Mouse (Mus musculus) hindbrain, embryonic 16.5 days (tissue): Measurements from ENCODE around the gene Tro. TPM values are rescaled to one million over a fixed set of nuclear protein-coding genes. Genes with fewer than 3 reads are reported as not detected.

ENCODE experiments used
- polyA plus RNA-seq: library from polyadenylated mRNA; unstranded; fragments of >200 nt; fragmentation: Nextera tagmentation; extraction: Ambion mirVana; gene quantifications from 2 replicates; pipeline ENCODE4 v1.2.1, GENCODE M21; 2015

The Tro gene
- polyA plus RNA-seq, 1 experiment from 2014 or later: 73.6 TPM

Other genes with a start within 250 kb of the Tro start
- gene Tmem29, start 198.4 kb downstream of the Tro start, polyA plus RNA-seq: 74.6 and 78.2 TPM in 2 replicates
- gene Alas2, start 110.2 kb downstream of the Tro start, polyA plus RNA-seq: 46.4 and 57.9 TPM in 2 replicates
- gene Pfkfb1, start 69.4 kb downstream of the Tro start, polyA plus RNA-seq: 4.5 and 4.8 TPM in 2 replicates
- gene Apex2, start 67.7 kb downstream of the Tro start, polyA plus RNA-seq: 14.8 and 18.1 TPM in 2 replicates
- 569 and 595 TPM in 2 replicates for gene Maged2, start 156.8 kb upstream of the Tro start, polyA plus RNA-seq